Mouse (Mus musculus) layer of hippocampus, postnatal 25 days (tissue): Measurements from ENCODE around the gene E130218I03Rik. TPM values are rescaled to one million over a fixed set of nuclear protein-coding genes. Genes with fewer than 3 reads are reported as not detected.

Experiments
- DNase-seq, 2 experiments: peaks; one replicate each; pipeline ENCODE4 v3.0.0; 2022; ENCODE audit warnings: mixed read lengths in 2 of 2, low spot score in 1 of 2; ENCODE audit errors: extremely low spot score in 1 of 2
- total RNA-seq, 2 experiments: library from RNA; stranded (reverse); gene quantifications; 2 replicates each; pipeline ENCODE4 v1.2.3; 2021

E130218I03Rik gene
- not detected for total RNA-seq

DNA sequence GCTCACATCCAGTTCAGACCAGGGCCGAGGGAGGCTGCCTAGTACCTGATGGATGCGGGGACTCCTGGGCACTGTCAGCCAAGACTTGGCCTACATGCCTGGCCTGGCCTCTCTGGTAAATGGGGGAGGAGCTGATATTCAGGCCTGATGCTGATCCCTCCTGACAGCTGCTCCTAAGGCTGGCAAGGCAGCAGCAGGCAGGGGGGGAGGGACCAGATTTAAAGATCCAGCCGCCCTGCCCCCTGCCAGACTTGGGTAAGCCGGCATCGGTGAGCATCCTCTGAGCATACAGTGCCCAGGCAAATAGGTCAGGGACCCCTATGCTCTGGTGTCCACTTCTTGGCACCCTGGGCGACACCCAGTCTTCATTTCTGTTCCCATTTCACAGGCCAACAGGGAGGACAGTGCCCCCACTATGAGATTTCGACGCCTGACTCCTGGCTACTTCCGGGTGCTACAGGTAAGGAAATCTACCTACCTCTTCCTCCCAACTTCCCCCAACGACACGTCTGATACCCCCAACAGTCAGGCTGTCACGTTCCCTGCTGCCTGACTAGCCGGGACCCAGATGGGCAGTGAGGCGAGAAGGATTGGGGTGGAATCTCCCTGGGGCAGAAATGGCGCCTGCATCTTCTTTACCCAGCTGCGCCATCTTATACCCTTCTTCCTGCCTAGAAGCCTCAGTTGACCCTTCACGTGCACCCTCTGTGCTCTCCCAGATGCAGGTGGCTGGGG, at the start of gene E130218I03Rik:
Gene E130218I03Rik, plus strand, starts transcription at position 147 of the 735 bp plus-strand sequence.
- no peak for DNase-seq

DNA sequence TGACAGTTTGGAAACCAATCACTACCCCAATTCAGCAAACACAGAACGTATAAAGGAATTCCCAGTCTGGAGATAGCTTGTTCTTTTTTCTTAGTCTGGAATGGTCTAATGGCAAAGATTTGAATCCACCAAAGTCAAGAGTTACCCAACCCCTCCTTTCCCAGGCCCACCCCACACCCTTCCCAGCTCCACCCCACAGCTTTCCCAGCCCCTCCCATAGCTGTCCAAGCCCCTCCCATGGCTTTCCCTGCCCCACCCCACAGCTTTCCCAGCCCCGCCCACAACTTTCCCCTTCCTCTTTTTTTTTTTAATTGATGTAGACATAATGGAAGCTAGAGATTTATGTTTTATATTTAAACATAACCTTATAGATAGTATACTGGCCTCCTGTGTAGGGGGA, 44.1 kb upstream of the E130218I03Rik start:
- no peak for DNase-seq

DNA sequence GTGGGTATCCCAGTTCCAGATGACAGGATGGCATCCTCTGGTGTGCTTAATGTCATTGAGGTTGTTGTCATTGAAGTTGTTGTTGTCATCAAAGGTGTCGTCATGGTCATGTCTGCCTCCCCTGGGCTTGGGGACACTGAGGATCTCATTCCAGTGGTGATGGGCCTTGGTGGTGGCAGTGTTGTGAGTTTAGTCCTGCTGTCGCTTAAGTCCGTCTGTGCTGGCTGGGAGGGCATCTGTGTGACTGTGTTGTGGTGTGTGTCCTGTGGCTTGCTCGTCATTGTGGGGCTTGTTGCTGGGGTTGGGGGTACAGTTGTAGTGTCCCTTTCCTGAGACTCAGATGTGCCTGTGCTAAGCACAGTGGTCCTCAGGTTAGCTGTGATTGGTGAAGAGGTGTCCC, 40.6 kb upstream of the E130218I03Rik start, which contains the start of gene Gm7534:
Gene Gm7534, minus strand, starts transcription at position 101 of the 400 bp plus-strand sequence.
- no peak for DNase-seq

DNA sequence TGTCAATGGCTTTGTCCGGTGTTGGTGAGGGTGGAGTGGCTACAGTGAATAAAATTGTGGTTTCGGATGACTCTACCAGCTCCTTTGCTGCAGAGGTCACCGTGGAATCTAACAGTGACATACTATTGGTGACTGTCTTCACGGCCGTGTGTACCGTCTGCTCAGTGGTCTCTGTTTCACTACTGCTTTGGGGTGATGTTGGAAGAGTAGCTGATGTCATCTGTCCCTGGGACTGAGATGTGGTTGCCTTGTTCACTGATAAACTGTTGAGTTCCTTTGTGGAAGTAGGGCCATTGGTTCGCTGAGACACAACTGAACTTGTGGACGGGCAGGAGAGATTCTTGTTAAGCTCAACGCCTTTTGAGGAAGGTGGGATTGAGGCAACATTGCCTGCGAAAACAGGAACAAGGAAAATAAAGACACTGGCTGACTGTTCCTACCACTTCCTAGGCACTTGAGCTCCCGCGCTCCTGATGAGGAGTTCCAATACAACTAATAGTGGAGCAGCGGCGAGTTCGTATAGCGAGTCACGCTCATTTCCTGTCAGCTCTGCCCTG, 40.0 kb upstream of the E130218I03Rik start:
- DNase-seq, result no peak

DNA sequence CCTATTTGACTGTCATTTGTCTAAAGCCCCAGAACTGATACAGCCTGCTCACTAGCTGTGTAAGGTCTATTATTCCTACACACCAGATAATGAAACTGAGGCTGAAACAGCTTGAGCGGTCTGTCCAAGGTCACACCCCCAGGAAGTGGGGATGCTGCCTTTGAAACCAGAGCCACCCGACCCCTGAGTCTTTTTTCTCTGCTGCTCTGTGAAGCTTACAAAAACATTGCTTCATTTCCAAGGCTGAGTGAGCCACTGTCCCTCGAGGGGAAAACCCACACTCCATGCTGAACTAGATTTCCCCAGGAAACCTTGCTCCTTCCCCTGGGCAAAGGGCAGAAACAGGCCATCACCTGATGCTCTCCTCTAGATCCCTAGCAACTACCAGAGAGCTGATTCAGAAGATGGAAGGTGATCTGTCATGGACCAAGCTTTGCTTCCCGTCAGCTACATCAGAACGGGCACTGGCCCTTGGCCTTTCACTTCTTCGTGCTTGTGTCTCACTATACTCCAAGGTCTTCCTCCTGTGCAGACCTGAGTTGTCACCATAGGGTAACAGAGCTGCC, 36.9 kb upstream of the E130218I03Rik start:
- no peak for DNase-seq

DNA sequence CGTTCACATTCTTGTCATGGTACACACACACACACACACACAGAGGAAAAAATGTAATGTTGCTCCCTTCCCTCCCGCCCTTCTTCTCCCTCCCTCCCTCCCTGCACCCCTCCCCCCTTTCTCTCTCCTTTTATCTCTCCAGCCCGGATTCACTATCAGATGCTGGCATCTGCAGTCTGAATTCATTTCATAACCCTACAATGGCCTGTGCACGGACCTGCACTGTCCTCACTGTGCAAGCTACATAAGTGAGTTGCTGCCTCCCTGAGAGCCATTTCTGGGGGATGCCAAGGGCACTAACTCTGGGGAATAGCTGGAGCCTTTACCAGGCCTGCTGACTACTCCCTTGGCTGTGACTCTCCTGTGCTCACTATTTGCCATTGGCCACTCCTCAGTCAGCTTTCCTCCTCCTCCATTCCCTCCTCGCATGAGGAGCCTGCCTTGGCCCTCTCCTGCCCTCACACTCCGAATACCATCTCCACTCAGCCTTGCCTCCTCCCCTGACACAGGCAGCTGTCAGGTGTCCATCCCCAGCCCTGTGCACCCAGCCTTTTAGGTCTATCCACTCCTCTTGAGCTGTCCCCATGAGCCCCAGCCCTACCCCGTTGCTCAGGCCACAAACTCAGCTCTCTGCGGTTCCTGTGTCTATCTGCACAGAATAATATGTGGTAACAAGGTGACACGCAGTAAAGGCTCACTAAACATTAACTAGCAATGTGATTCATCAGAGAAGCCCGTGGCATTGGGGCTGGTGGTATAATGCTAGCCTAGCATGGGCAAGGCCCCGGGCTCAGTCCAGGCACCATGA, 20.5 kb upstream of the E130218I03Rik start:
- no peak for DNase-seq

DNA sequence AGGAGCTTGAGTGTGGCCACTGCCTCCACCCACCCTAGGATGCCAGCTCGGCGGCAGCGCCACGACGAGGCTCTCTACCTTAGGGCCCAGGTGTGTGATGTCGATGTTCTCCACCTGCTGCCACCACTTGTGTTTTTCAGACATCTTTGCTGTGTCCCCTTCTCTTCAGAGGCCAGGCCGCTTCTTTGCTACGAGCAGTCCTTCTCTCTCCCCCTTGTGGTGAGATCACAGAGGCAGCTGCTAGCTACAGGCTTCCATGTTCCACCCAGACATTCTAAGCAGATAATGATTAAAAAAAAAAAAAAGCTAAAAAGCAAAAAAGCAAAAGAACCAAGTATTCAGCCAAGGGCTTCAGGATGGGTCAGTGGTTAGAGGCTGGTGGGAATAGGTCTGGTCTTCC, 16.3 kb upstream of the E130218I03Rik start, which contains the start of gene Catsper4:
Gene Catsper4, minus strand, starts transcription at position 190 of the 400 bp plus-strand sequence.
- DNase-seq, result no peak

DNA sequence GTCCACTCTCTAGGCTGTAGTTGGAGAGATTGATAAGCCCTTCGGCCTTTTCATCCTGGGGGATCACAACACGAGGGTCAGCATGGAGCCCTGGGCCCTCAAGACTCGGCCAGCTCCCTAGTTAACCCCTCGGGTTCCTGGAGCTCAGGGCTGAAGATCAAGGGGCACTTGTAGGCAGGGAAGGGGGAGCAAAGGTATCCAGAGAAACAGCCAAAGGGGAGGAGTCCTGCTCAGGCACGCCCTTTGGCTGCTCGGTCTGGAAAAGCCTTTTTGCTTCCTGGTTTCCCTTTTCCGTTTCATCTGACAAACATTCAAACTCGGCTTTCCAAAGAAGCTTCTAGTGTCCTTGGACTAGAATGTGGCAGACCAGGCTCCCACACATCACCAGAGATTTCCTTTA, 13.0 kb upstream of the E130218I03Rik start:
- no peak for DNase-seq

DNA sequence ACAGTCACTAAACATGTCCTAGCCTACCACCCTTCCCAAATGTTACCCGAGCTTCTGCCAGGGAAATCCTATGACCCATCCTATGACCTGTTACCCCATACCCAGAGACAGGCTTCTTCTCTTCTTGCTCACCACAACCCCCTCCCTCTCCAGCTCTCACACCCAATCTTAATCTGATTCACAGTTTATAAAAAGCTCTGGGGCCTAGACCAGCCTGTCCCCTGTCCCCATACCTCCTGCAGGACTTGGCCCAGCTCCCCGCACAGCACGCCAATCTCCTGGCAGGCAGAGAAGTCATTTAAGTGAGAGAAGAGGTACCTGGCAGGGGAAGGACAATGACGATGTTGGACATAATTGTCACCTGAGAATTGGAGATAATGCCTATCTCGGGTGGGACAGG, 8.6 kb upstream of the E130218I03Rik start:
- no peak for DNase-seq

DNA sequence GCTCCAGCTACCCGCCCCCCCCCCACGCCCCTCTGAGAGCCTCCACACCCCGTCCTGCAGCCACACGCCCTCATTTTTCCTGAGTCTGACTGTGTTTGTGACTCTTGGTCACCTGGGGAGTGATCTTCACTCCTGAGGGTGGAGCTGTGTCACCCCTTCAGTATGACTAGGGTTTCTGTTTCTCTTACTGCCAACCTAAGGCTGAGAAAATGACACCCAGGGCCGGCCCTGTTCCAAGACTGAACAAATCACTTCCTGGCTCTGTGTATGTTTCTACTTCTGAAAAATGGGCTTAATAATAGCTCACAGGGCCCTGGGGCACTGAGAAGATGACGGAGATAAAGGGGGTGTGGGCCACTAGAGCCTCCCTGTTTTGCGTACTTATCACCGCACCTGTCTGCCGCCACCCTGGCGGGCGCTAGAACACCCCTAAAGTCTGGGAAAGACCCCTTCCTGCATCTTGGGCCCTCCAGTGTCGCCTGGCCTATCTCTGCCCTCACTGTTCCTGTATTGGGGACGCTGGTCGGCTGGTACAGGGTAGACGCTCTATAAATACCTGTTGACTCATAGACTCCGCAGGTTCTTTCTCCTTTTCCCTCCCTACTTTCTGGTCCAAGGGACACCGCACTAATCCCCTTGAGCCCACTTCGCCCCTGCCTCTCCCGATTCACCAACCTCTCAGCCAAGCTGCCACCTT, 5.7 kb upstream of the E130218I03Rik start:
- no peak for DNase-seq

DNA sequence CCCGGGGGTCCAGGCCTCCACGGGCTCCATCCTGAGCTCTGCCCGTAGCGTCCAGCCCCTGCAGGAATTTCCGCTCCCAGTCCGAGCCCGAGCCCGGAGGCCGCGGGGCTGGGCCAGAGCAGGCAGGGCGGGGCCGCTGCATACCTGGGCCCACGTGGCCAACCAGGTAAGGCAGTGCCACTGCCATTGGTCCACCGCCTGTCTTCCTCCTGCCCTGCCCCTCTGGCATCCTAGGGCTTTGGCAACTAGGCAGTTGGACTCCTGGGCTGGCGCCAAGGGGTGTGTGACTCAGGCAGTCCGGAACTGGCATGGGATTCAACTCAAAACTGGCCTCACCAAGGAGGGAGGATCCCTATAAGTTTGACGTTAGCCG, 5.2 kb upstream of the E130218I03Rik start, which contains the start of gene Cnksr1:
Gene Cnksr1, minus strand, starts transcription at position 121 of the 373 bp plus-strand sequence.
- no peak for DNase-seq

DNA sequence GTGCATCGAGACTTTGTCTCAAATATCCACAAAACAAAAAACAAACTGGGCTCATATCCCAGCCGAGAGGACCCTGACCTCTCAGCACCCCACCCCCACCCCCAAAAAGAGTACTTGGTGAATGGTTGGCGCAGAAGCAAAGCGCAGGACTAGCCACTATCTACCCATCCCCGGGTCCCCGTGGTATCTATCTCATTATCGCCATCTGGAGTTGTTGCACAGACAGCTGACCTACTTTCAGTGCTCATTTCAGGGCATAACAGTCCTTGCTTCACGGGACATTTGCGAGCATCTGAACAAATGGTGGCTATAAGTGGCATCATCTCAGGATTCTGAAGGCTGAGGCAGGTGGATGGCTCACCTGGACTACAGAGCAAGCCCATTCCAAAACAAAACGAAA, 4.8 kb upstream of the E130218I03Rik start:
- no peak for DNase-seq

DNA sequence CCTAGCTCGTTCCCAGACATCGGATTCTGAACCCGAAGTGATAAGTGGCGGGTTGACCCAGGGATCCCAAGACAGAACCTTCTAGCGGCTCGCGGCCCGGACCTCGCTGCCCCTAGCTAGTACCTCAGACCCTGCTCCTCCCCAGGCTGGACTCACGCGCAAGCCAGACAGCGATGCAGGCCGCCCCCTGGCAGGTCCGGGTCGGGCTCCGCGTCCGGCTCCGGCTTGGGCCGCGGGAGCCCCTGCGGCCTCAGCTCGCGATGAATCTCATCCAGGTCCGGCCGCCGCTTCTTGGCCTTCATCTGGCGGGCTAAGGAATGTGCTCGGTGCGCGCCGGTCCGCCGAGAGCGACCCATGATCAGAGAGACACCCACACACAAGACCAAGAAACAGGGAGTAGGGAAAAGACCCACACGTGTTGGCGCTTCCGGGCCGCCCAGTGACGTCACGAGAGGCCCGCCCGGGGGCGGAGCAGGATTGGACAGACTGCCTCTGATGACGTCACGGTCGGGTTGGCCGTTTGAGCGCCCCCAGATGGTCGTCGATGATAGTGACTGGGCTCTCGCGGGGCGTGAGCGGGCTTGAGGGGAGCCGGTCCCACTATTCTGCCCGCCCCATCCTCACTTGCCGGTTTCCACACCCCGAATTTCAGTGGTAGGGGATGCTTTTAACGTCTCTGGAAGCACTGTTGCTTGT, 1.8 kb downstream of the E130218I03Rik start, which contains the start of gene Zfp593:
Gene Zfp593, minus strand, starts transcription at position 445 of the 696 bp plus-strand sequence.
- DNase-seq, result peak; percentile 96 to 97

DNA sequence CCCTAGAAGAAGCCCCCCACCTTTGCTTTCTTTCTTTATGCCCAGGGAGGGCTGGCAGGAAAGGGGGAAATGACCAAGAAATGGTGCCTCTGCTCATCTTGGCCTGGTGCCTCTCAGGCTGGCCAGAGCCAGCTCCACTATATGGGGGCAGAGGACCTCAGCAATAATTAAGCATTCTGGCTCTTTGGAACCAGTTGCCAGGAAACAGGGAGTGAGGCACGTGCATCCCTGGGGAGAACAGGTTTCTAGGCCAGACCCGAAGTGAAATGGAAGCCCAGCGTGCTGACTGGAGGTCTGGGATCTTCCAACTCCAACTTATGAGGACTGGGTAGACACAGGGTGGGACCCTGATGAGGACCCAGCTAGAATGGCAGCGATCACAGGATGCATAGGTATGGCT, 2.8 kb downstream of the E130218I03Rik start:
- no peak for DNase-seq

DNA sequence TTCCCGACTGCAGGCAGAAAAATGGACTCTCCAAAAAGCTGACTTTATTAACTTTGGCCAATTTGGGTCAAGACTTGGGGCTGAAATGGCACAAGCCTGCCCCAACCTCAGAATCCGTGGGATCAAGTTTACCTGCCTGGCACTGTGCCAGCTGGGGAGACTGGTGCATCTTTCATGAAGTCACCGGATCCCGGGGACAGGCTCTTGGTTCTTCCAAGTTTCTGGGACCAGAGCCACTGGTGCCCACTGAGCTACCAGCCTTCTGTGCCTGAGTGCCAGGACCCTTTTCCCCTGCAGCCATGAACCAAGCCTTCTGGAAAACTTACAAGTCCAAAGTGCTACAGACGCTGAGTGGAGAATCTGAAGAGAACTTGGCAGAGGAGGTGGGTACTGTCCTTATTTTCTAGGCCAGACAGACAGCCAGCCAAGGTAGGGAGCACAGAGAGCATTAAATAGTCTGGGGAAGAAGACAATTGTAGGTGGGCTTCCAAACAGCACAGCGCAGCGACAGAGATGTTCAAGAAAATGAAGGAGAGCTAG, 3.3 kb downstream of the E130218I03Rik start, which contains the start of gene Gm30191:
Gene Gm30191, plus strand, starts transcription at position 217 of the 540 bp plus-strand sequence.
- DNase-seq, result no peak

DNA sequence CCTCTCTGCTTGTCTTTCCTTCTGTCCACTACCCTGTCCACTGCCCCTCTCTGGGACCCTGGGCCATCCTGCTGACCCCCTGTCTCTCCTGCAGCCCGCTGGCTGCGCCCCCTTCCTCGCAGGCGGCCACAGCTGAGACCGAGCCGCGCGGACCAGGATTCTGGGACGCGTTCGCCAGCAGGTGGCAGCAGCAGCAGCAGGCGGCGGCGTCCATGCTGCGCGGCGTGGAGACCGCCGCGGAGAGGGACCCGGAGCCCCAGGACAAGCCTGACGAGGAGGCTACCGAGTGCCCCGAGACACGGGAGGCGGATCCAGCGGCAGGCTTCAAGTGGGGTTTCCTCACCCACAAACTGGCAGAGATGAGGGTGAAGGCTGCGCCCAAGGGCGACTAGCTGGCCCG, 6.2 kb downstream of the E130218I03Rik start:
- DNase-seq, result peak; percentile 66 to 78

DNA sequence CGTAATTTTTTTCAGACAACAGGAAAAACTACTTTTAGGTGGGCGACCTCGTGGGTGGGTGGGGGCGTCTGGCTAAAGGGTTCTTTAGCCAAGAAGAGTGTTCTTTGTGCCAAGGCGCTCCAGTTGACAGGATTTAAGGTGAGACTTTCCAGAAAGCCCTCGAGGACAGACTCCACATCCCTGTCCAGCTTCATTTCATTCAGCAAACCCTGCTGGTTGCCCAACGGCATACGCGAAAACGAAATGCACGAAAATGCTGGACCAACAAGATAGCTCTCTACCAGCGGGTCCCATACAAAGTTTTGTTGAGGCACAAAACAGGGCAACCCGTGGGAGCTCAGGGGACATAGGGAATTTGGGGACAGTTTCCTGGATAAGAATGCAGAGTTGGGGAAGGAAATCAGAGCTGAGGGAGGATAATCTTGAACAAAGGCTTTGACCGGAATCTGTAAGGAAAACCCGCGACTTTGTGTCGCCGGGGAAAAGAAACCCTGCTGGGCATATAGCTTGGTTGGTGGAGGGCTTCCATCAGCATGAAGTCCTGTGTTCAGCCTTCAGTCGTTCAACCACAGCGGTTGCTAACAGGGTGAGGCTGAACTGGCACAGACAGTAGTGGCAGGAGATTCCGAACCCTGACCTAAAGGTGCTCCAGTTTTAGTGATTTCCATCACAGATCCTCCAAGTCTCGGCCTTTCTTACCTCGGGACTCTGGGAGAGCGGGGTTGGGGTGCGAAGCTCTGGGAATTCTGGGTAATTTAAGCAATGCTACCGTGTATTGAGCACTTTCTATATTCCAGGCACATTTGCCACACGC, 6.9 kb downstream of the E130218I03Rik start:
- DNase-seq, result no peak

DNA sequence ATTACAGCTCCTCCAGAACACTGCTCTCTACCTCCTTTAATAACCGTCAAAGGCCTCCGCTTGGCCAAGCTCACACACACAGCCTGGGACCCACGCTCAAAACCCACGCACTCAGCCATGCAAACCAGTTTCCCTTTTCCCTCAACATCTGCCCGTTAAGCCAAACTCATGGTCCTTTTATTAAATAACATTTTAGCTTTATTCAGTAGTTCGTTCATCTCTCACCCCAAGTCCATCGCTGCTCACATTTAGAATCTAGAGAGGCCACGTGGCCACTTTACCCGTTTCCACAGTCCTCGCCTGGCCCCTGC, 7.4 kb downstream of the E130218I03Rik start:
- no peak for DNase-seq
